Mouse (Mus musculus) liver, adult 2 months (tissue): ENCODE data around the gene 1700016D06Rik. TPM values are rescaled to one million over a fixed set of nuclear protein-coding genes. Genes with fewer than 3 reads are reported as not detected.

ENCODE experiments used
- DNase-seq: peaks from one replicate; pipeline ENCODE4 v3.0.0-alpha.2; 2011; ENCODE audit warnings: low read depth, low spot score; ENCODE audit errors: extremely low read depth
- H3K27ac ChIP-seq: fragments of 200-500 bp; replicated peaks from 2 replicates; pipeline ENCODE4 v1.5.1; 2012; ENCODE audit warnings: low read depth, mild to moderate bottlenecking, control low read depth, inconsistent platforms, low read length; ENCODE audit not compliant: insufficient read depth
- H3K27me3 ChIP-seq: fragments of 200-500 bp; 2 replicates; pipeline ENCODE4 v1.6.1; 2012; ENCODE audit warnings: mild to moderate bottlenecking, moderate library complexity, low read length, inconsistent platforms; ENCODE audit not compliant: control insufficient read depth, insufficient read depth
- H3K36me3 ChIP-seq: fragments of 200-500 bp; 2 replicates; pipeline ENCODE4 v1.6.1; 2012; ENCODE audit warnings: low read length, inconsistent platforms; ENCODE audit not compliant: control insufficient read depth, insufficient read depth
- H3K4me1 ChIP-seq: fragments of 200-500 bp; 2 replicates; pipeline ENCODE4 v1.6.1; 2011; ENCODE audit warnings: low read length; ENCODE audit not compliant: control insufficient read depth, insufficient read depth
- H3K4me3 ChIP-seq: fragments of 200-500 bp; 2 replicates; pipeline ENCODE4 v1.5.1; 2011; ENCODE audit warnings: low read depth, mild to moderate bottlenecking, control low read depth, low read length, moderate library complexity; ENCODE audit not compliant: insufficient read depth
- H3K79me2 ChIP-seq: fragments of 200-500 bp; 2 replicates; pipeline ENCODE4 v1.6.1; 2012; ENCODE audit warnings: inconsistent platforms, mild to moderate bottlenecking, low read length, moderate library complexity; ENCODE audit not compliant: control insufficient read depth, insufficient read depth
- H3K9ac ChIP-seq: fragments of 200-500 bp; 2 replicates; pipeline ENCODE4 v1.6.1; 2012; ENCODE audit warnings: low read depth, mild to moderate bottlenecking, control low read depth, inconsistent platforms, low read length
- CTCF ChIP-seq: fragments of 200-500 bp; IDR thresholded peaks from 2 replicates; pipeline ENCODE4 v1.5.1; 2011; ENCODE audit warnings: low read depth, low read length, control low read depth
- POLR2A ChIP-seq: fragments of 200-500 bp; IDR thresholded peaks from 2 replicates; pipeline ENCODE4 v1.6.1; 2011; ENCODE audit warnings: low read length, control low read depth; ENCODE audit not compliant: insufficient read depth; ENCODE audit errors: extremely low read depth
- WGBS: fragments of 180-500 bp; shearing (Covaris S2); methylation state at CpG from one replicate; pipeline ENCODE4 v1.1.7; 2018; 5-methylcytosine and 5-hydroxymethylcytosine counted together
- polyA plus RNA-seq: library from polyadenylated mRNA; depleted of rRNA; stranded (reverse); fragments of >200 nt; gene quantifications from 2 replicates; pipeline ENCODE4 v1.2.3, GENCODE M21; 2012; rRNA removed
- total RNA-seq: library from RNA; depleted of rRNA; stranded (reverse); fragments of >200 nt; gene quantifications from 2 replicates; pipeline ENCODE4 v1.2.3, GENCODE M21; 2014; rRNA removed

Gene 1700016D06Rik
- total and polyA plus RNA-seq, 2 experiments = not detected

GRCm38 (mm10) chr8:11619091-11619490 lies 81.8 kb downstream of the 1700016D06Rik start:
- Histone ChIP-seq H3K79me2 (no peaks in the 10 kb centered on the region), H3K4me3 (no peak overlapping the region), H3K9ac (no peak overlapping the region), H3K27me3 (no peaks in the 10 kb centered on the region), H3K27ac (no peak overlapping the region), H3K4me1 (0 out of 2 replicates have a peak, but pooled peaks cover 2% of the 10 kb centered on the region), H3K36me3 (peaks cover 40% of the 10 kb centered on the region)
- TF ChIP-seq POLR2A = no peak
- no peak for TF ChIP-seq CTCF
- DNase-seq = no peak
- 85% methylated on average over 3 of the region's 3 CpGs for WGBS

- WGBS = 79% methylated on average over 2 of the region's 2 CpGs
- peaks cover 37% of the 10 kb centered on the region for H3K36me3 ChIP-seq
- TF ChIP-seq POLR2A = no peak
- no peak for TF ChIP-seq CTCF
Observed at GRCm38 (mm10) chr8:11618063-11618462, 82.8 kb downstream of the 1700016D06Rik start.

GRCm38 (mm10) chr8:11616294-11616693 lies 84.6 kb downstream of the 1700016D06Rik start:
- no peak for TF ChIP-seq POLR2A
- peak; percentile 80 for TF ChIP-seq CTCF
- H3K36me3 ChIP-seq = peaks cover 39% of the 10 kb centered on the region
- WGBS = 0% methylated on average over 1 of the region's 1 CpGs
- H3K79me2 ChIP-seq = no peaks in the 10 kb centered on the region
- H3K27ac ChIP-seq = no peak overlapping the region
- H3K4me3 ChIP-seq = no peak overlapping the region
- no peak overlapping the region for H3K9ac ChIP-seq
- no peak for DNase-seq
- H3K4me1 ChIP-seq = no peaks in the 10 kb centered on the region
- no peaks in the 10 kb centered on the region for H3K27me3 ChIP-seq

More at GRCm38 (mm10) chr8:11618063-11618462, 82.8 kb downstream of the 1700016D06Rik start:
- H3K27ac ChIP-seq = no peak overlapping the region
- 0 out of 2 replicates have a peak, but pooled peaks cover 2% of the 10 kb centered on the region for H3K4me1 ChIP-seq
- no peak overlapping the region for H3K4me3 ChIP-seq
- H3K79me2 ChIP-seq = no peaks in the 10 kb centered on the region
- H3K27me3 ChIP-seq = no peaks in the 10 kb centered on the region
- no peak for DNase-seq
- no peak overlapping the region for H3K9ac ChIP-seq

GRCm38 (mm10) chr8:11614126-11614835 lies 86.6 kb downstream of the 1700016D06Rik start:
- Histone ChIP-seq H3K4me1 (no peaks in the 10 kb centered on the region), H3K27ac (no peak overlapping the region), H3K4me3 (no peak overlapping the region), H3K9ac (no peak overlapping the region), H3K27me3 (no peaks in the 10 kb centered on the region), H3K36me3 (peaks cover 27% of the 10 kb centered on the region), H3K79me2 (no peaks in the 10 kb centered on the region)
- no peak for DNase-seq
- TF ChIP-seq CTCF (no peak), POLR2A (no peak)
- 78% methylated on average over 6 of the region's 6 CpGs for WGBS

GRCm38 (mm10) chr8:11608848-11609247 lies 92.0 kb downstream of the 1700016D06Rik start:
- no peak overlapping the region for H3K9ac ChIP-seq
- no peak for DNase-seq
- H3K4me1 ChIP-seq = no peaks in the 10 kb centered on the region
- WGBS = 98% methylated on average over 9 of the region's 9 CpGs
- H3K79me2 ChIP-seq = no peaks in the 10 kb centered on the region
- H3K27ac ChIP-seq = no peak overlapping the region
- no peak overlapping the region for H3K4me3 ChIP-seq
- no peak for TF ChIP-seq CTCF
- no peak for TF ChIP-seq POLR2A
- no peaks in the 10 kb centered on the region for H3K27me3 ChIP-seq
- H3K36me3 ChIP-seq = peaks cover 9% of the 10 kb centered on the region

Other genes with a start within 250 kb of the 1700016D06Rik start
- gene Rab20, start 222.4 kb downstream of the 1700016D06Rik start, total RNA-seq = 15.9 and 19.7 TPM in 2 replicates
- 21.2 and 23.0 TPM in 2 replicates for gene Rab20, start 222.4 kb downstream of the 1700016D06Rik start, polyA plus RNA-seq
- 84.7 and 94.8 TPM in 2 replicates for gene Naxd, start 203.6 kb downstream of the 1700016D06Rik start, total RNA-seq
- gene Naxd, start 203.6 kb downstream of the 1700016D06Rik start, polyA plus RNA-seq = 110 and 112 TPM in 2 replicates
- 22.6 and 23.9 TPM in 2 replicates for gene Cars2, start 150.3 kb downstream of the 1700016D06Rik start, total RNA-seq
- gene Cars2, start 150.3 kb downstream of the 1700016D06Rik start, polyA plus RNA-seq = 27.0 and 31.2 TPM in 2 replicates
- 5.8 and 9.5 TPM in 2 replicates for gene Ing1, start 145.5 kb downstream of the 1700016D06Rik start, total RNA-seq
- 5.5 and 6.5 TPM in 2 replicates for gene Ing1, start 145.5 kb downstream of the 1700016D06Rik start, polyA plus RNA-seq
- 13.5 and 15.1 TPM in 2 replicates for gene Ankrd10, start 65.3 kb downstream of the 1700016D06Rik start, total RNA-seq
- gene Ankrd10, start 65.3 kb downstream of the 1700016D06Rik start, polyA plus RNA-seq = 8.9 and 12.3 TPM in 2 replicates
- gene Arhgef7, start 26.7 kb upstream of the 1700016D06Rik start, total RNA-seq = 15.8 and 19.3 TPM in 2 replicates
- gene Arhgef7, start 26.7 kb upstream of the 1700016D06Rik start, polyA plus RNA-seq = 11.0 and 12.4 TPM in 2 replicates
- not detected in 2 replicates for gene Tex29, start 139.4 kb upstream of the 1700016D06Rik start, total RNA-seq
- not detected in 2 replicates for gene Tex29, start 139.4 kb upstream of the 1700016D06Rik start, polyA plus RNA-seq